Mouse (Mus musculus): ENCODE data around the gene Gm10408. TPM values are rescaled to one million over a fixed set of nuclear protein-coding genes. Genes with fewer than 3 reads are reported as not detected.
"Not testable (repeated sequence)": the region's sequence is repeated elsewhere in the genome, so short reads cannot be mapped to it uniquely, and the experiment has no call there.

Gm10408 gene
- polyA plus RNA-seq (2015; fragmentation: Nextera tagmentation; extraction: Ambion mirVana): not detected in 2 replicates

DNA sequence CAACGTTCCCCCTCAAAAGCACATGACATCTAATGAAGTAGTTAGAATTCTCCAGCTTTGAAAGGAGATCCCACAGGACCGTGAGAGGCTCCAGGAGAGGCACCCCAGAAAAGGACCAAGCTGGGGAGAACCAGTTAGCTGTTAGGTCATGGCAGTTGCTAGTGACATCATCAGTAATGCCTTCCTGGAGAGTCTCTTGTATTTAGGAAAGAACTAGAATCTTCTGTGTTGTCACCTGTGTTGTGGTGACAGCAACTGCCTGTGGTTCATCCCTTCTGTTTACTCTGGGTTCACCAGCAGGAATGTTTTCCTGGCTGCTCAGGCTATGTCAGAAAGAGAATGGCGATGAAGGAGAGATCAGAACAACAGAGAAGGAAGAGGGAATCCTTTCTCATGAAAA is at the start of gene Gm10408:
Gm10408 (plus strand) TSS at position 301 of the 400 bp plus-strand sequence.
- H3K4me2 ChIP-seq; H3K4me1 ChIP-seq; H3K27me3 ChIP-seq; H3K4me3 ChIP-seq; ATAC-seq; H3K9ac ChIP-seq; H3K27ac ChIP-seq; H3K9me3 ChIP-seq (replicated peaks); H3K36me3 ChIP-seq (ENCODE audit: poor library complexity, severe bottlenecking): not testable (repeated sequence)
- no CpG with 5 or more reads among the region's 3 CpGs for WGBS

DNA sequence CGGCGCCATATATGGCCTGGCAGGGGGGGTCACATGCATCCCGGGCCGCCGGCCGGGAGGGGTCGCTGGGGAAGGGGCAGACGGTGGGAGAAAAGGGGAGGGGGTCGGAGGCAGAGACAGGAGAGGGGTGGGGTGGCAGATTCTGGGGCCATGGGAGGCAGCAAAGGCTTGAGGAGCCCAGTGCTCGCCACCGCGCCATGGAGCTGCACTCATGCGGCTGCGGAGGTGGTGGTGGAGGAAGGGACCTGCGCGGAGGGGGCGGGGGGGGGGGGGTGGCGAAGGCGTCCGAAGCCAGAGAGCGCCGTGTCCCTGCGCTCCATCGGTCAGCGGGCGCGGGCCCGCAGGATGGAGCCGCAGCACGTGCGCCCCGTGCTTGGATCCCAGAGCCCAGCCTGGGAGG is 36.9 kb upstream of the Gm10408 start, which contains the start of gene Gm10409:
Gm10409 (plus strand) TSS at position 301 of the 400 bp plus-strand sequence.
- not testable (repeated sequence) for H3K4me2 ChIP-seq; H3K36me3 ChIP-seq (ENCODE audit: poor library complexity, severe bottlenecking); H3K9ac ChIP-seq; H3K4me1 ChIP-seq; H3K27ac ChIP-seq; H3K27me3 ChIP-seq; H3K4me3 ChIP-seq; ATAC-seq; H3K9me3 ChIP-seq (replicated peaks)
- WGBS: no CpG with 5 or more reads among the region's 32 CpGs

DNA sequence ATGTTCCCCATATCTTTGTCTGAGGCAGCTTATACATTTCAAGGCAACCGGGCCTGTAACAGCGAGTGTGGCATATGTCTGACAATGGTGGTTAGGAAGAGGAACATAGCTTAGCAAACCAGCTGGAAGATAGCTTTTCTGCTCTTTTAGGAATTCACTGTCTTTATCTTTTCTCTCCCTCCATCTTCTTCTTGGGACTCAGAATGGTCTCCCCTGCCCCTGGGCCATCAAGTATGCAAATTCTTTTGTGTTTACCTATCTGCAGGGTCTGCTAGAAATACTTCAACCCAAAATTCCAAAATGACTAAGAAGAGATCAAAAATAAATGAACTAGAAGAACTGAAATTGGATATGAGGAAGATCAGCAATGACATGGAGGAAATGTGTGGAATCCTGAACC is 21.4 kb upstream of the Gm10408 start, which contains the start of gene Gm3005:
Gm3005 (plus strand) TSS at position 301 of the 400 bp plus-strand sequence.
- not testable (repeated sequence) for H3K4me2 ChIP-seq; H3K27ac ChIP-seq; H3K9me3 ChIP-seq (replicated peaks); H3K4me1 ChIP-seq; H3K27me3 ChIP-seq; ATAC-seq; H3K4me3 ChIP-seq; H3K36me3 ChIP-seq (ENCODE audit: poor library complexity, severe bottlenecking); H3K9ac ChIP-seq
- WGBS: no CpG with 5 or more reads among the region's 2 CpGs

Other genes with a start within 250 kb of the Gm10408 start
- 11.0 and 13.5 TPM in 2 replicates for gene D830030K20Rik, start 240.9 kb upstream of the Gm10408 start, polyA plus RNA-seq (2015; fragmentation: Nextera tagmentation; extraction: Ambion mirVana)
- 0.37 TPM in 1 of 2 replicates, not detected in the other for gene Gm2956, start 116.8 kb upstream of the Gm10408 start, polyA plus RNA-seq (2015; fragmentation: Nextera tagmentation; extraction: Ambion mirVana)
- not detected in 2 replicates for gene Gm10413, start 54.3 kb upstream of the Gm10408 start, polyA plus RNA-seq (2015; fragmentation: Nextera tagmentation; extraction: Ambion mirVana)
- 6.2 and 8.9 TPM in 2 replicates for gene Gm10409, start 36.8 kb upstream of the Gm10408 start, polyA plus RNA-seq (2015; fragmentation: Nextera tagmentation; extraction: Ambion mirVana)
- 4.3 and 4.7 TPM in 2 replicates for gene Gm3005, start 21.3 kb upstream of the Gm10408 start, polyA plus RNA-seq (2015; fragmentation: Nextera tagmentation; extraction: Ambion mirVana)
- gene Gm3012, start 185.1 kb downstream of the Gm10408 start, polyA plus RNA-seq (2015; fragmentation: Nextera tagmentation; extraction: Ambion mirVana): not detected in 2 replicates
- gene Gm3020, start 202.7 kb downstream of the Gm10408 start, polyA plus RNA-seq (2015; fragmentation: Nextera tagmentation; extraction: Ambion mirVana): 6.2 and 8.9 TPM in 2 replicates
- gene Gm3043, start 239.4 kb downstream of the Gm10408 start, polyA plus RNA-seq (2015; fragmentation: Nextera tagmentation; extraction: Ambion mirVana): not detected in 2 replicates